Mouse (Mus musculus): Measurements from ENCODE around the gene Poc1b. TPM values are rescaled to one million over a fixed set of nuclear protein-coding genes. Genes with fewer than 3 reads are reported as not detected.
A peak's percentile ranks its signal among the peaks of the same experiment; 100 is the strongest.

The Poc1b gene
- 8.1 and 10.0 TPM in 2 replicates for polyA plus RNA-seq (2015; fragmentation: Nextera tagmentation; extraction: Ambion mirVana)

- H3K27ac ChIP-seq (replicated peaks), result peak within 1 kb of the TSS; percentile 84
- peaks cover 17% of the 10 kb centered on the region for H3K36me3 ChIP-seq
- peak within 1 kb of the TSS; percentile 91 for H3K4me3 ChIP-seq
- peak within 1 kb of the TSS; percentile 91 for H3K9ac ChIP-seq
- H3K9me3 ChIP-seq, result no peaks in the 10 kb centered on the region
- H3K4me2 ChIP-seq, result peak within 1 kb of the TSS; percentile 99
- no peaks in the 10 kb centered on the region for H3K27me3 ChIP-seq (replicated peaks)
- peaks cover 26% of the 10 kb centered on the region for H3K4me1 ChIP-seq
- ATAC-seq (ENCODE audit: extremely low read depth, insufficient number of reproducible peaks, low FRiP score, low TSS enrichment), result peak; percentile 72
- under 1% methylated on average over 105 of the region's 106 CpGs for WGBS
Observed at GRCm38 (mm10) chr10:99106703-99107631, at the start of gene Poc1b. Gene Poc1b, plus strand, starts transcription at chr10:99107036.

GRCm38 (mm10) chr10:99060588-99060987 lies 46.2 kb upstream of the Poc1b start:
- 73% methylated on average over 7 of the region's 7 CpGs for WGBS
- H3K4me2 ChIP-seq, result no peak overlapping the region
- no peak for ATAC-seq (ENCODE audit: extremely low read depth, insufficient number of reproducible peaks, low FRiP score, low TSS enrichment)

GRCm38 (mm10) chr10:99061418-99061817 lies 45.4 kb upstream of the Poc1b start:
- WGBS, result 81% methylated on average over 10 of the region's 10 CpGs
- Histone ChIP-seq H3K4me3 (no peak overlapping the region), H3K36me3 (no peaks in the 10 kb centered on the region), H3K4me1 (no peaks in the 10 kb centered on the region), H3K4me2 (no peak overlapping the region), H3K9me3 (no peaks in the 10 kb centered on the region), H3K27ac (replicated peaks) (no peak overlapping the region), H3K9ac (no peak overlapping the region), H3K27me3 (replicated peaks) (no peaks in the 10 kb centered on the region)
- no peak for ATAC-seq (ENCODE audit: extremely low read depth, insufficient number of reproducible peaks, low FRiP score, low TSS enrichment)

More at GRCm38 (mm10) chr10:99060588-99060987, 46.2 kb upstream of the Poc1b start:
- no peaks in the 10 kb centered on the region for H3K4me1 ChIP-seq
- H3K36me3 ChIP-seq, result no peaks in the 10 kb centered on the region
- no peaks in the 10 kb centered on the region for H3K9me3 ChIP-seq
- no peaks in the 10 kb centered on the region for H3K27me3 ChIP-seq (replicated peaks)
- H3K27ac ChIP-seq (replicated peaks), result no peak overlapping the region
- no peak overlapping the region for H3K9ac ChIP-seq
- H3K4me3 ChIP-seq, result no peak overlapping the region

- no peaks in the 10 kb centered on the region for H3K4me1 ChIP-seq
- no peak overlapping the region for H3K4me3 ChIP-seq
- ATAC-seq (ENCODE audit: extremely low read depth, insufficient number of reproducible peaks, low FRiP score, low TSS enrichment), result no peak
- H3K36me3 ChIP-seq, result no peaks in the 10 kb centered on the region
- no peaks in the 10 kb centered on the region for H3K27me3 ChIP-seq (replicated peaks)
- H3K27ac ChIP-seq (replicated peaks), result no peak overlapping the region
- no peaks in the 10 kb centered on the region for H3K9me3 ChIP-seq
- no peak overlapping the region for H3K9ac ChIP-seq
- no peak overlapping the region for H3K4me2 ChIP-seq
- 62% methylated on average over 5 of the region's 5 CpGs for WGBS
Observed at GRCm38 (mm10) chr10:99062546-99062945, 44.3 kb upstream of the Poc1b start.

- no peak for ATAC-seq (ENCODE audit: extremely low read depth, insufficient number of reproducible peaks, low FRiP score, low TSS enrichment)
- peak overlapping the region; percentile 33 for H3K4me2 ChIP-seq
- no peaks in the 10 kb centered on the region for H3K9me3 ChIP-seq
- no peak overlapping the region for H3K9ac ChIP-seq
- H3K27me3 ChIP-seq (replicated peaks), result no peaks in the 10 kb centered on the region
- H3K27ac ChIP-seq (replicated peaks), result no peak overlapping the region
- no peak overlapping the region for H3K4me3 ChIP-seq
- H3K4me1 ChIP-seq, result no peaks in the 10 kb centered on the region
- WGBS, result 64% methylated on average over 18 of the region's 18 CpGs
- H3K36me3 ChIP-seq, result no peaks in the 10 kb centered on the region
Observed at GRCm38 (mm10) chr10:99076113-99076895, 30.5 kb upstream of the Poc1b start.

DNA sequence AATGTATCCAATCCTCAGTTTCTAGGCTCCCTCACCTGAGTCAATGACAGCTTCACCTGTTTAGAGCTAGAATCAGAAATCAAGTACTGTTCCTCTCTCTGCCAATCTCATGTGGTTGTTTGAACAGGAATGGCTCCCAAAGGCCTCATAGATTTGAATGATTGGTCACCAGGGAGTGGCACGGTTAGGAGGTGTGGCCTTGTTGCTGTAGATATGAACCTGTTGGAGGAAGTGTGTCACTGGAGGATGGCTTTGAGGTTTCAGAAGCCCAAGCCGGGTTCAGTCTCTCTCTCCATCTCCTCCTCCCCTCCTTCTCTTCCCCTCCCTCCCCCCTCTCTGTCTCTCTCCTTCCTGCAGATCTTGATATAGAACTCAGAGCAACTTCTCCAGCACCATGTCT lies 28.2 kb upstream of the Poc1b start:
- peaks cover 5% of the 10 kb centered on the region; the same call in 1 of the 2 replicates for H3K4me1 ChIP-seq
- H3K4me2 ChIP-seq, result no peak overlapping the region
- H3K9ac ChIP-seq, result no peak overlapping the region
- H3K4me3 ChIP-seq, result no peak overlapping the region
- no peak overlapping the region for H3K27ac ChIP-seq (replicated peaks)
- no peaks in the 10 kb centered on the region for H3K9me3 ChIP-seq
- 74% methylated on average over 2 of the region's 2 CpGs for WGBS
- H3K36me3 ChIP-seq, result no peaks in the 10 kb centered on the region
- no peaks in the 10 kb centered on the region for H3K27me3 ChIP-seq (replicated peaks)
- no peak for ATAC-seq (ENCODE audit: extremely low read depth, insufficient number of reproducible peaks, low FRiP score, low TSS enrichment)

GRCm38 (mm10) chr10:99081569-99081990 lies 25.3 kb upstream of the Poc1b start:
- 66% methylated on average over 10 of the region's 10 CpGs for WGBS
- no peak for ATAC-seq (ENCODE audit: extremely low read depth, insufficient number of reproducible peaks, low FRiP score, low TSS enrichment)

DNA sequence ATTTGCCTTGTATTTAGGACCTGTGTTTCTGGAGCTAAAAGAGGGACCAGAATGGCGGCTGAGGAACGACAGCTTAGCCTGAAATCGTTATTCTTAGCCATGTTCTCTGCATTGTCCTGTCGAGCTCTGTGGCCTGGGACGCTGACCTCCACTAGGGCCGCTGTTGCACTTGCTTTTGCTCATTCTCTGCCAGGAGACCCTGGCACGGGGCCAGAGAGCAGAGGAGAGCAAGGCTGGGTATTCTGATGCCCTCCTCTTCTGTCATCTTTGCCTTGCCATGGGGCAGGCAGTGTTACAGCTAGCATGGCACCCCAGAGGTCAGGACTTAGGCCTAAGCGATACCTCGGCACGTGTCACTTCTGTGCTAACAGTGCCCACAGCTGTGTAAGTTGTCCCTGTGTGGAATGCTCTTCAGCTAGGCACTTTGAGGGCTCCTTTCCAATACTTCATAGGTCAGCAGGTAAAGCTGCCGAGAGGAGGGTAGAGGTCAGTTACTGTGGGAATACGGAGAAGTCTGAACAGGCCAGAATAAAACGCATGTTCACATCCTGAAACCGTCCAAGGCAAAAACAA lies 23.3 kb upstream of the Poc1b start:
- 68% methylated on average over 14 of the region's 14 CpGs for WGBS
- ATAC-seq (ENCODE audit: extremely low read depth, insufficient number of reproducible peaks, low FRiP score, low TSS enrichment), result no peak
- H3K4me2 ChIP-seq, result no peak overlapping the region

More at GRCm38 (mm10) chr10:99081569-99081990, 25.3 kb upstream of the Poc1b start:
- H3K27me3 ChIP-seq (replicated peaks), result 0 out of 2 replicates have a peak, but pooled peaks cover 3% of the 10 kb centered on the region
- no peak overlapping the region for H3K4me2 ChIP-seq
- no peaks in the 10 kb centered on the region for H3K36me3 ChIP-seq
- no peak overlapping the region for H3K9ac ChIP-seq
- no peaks in the 10 kb centered on the region for H3K9me3 ChIP-seq
- peaks cover 17% of the 10 kb centered on the region for H3K4me1 ChIP-seq
- no peak overlapping the region for H3K4me3 ChIP-seq
- H3K27ac ChIP-seq (replicated peaks), result no peak overlapping the region

DNA sequence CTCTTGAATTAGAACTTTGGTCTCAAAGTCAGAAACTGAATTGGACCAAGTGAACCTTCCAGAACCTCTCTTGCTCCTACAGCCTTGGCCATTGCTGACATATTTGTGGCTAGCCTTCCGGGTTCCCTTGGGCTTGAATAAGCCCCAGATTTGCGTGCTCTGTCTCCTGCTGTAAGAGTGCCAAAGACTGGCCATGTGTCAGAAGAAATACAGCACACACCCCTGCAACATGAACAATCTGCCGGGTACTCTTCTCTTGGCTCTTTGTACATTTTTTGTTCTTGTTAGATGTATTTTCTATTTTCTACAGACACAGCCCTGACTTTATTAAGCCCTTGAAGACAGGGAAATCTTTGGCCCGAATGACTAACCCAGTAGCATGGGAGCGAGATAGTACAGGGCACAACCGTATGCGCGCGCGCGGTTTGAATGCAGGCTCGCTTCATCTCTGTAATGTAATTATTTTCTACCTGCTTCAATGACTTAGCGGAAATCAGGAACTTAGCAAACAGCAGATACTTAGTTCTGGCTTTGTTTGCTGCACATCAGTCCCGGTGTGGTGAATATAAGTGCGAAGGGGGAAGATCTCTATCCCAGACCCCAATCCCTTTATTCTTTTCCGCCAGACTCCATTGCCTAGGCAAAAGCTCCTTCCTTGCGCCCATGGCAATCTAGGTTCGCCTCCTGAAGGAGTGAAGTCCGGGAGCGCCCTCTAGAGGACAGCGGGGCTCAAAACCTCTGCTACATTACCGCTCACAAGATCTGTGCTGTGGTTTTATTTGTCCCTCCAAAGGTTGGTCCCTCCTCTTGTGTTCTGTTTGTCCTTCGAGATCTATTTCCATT lies 22.2 kb upstream of the Poc1b start:
- Histone ChIP-seq H3K36me3 (no peaks in the 10 kb centered on the region), H3K27me3 (replicated peaks) (0 out of 2 replicates have a peak, but pooled peaks cover 4% of the 10 kb centered on the region), H3K4me1 (peaks cover 17% of the 10 kb centered on the region), H3K4me2 (peak overlapping the region; percentile 47), H3K27ac (replicated peaks) (0 out of 2 replicates have a peak overlapping the region, but pooled peaks have one; percentile 20), H3K9me3 (no peaks in the 10 kb centered on the region), H3K4me3 (no peak overlapping the region), H3K9ac (0 out of 2 replicates have a peak overlapping the region, but pooled peaks have one; percentile 30)
- ATAC-seq (ENCODE audit: extremely low read depth, insufficient number of reproducible peaks, low FRiP score, low TSS enrichment), result no peak
- 42% methylated on average over 23 of the region's 23 CpGs for WGBS

More for the DNA sequence above, 23.3 kb upstream of the Poc1b start:
- Histone ChIP-seq H3K27ac (replicated peaks) (no peak overlapping the region), H3K36me3 (no peaks in the 10 kb centered on the region), H3K4me1 (peaks cover 17% of the 10 kb centered on the region), H3K9ac (no peak overlapping the region), H3K27me3 (replicated peaks) (0 out of 2 replicates have a peak, but pooled peaks cover 4% of the 10 kb centered on the region), H3K4me3 (no peak overlapping the region), H3K9me3 (no peaks in the 10 kb centered on the region)

- peak overlapping the region; percentile 47 for H3K4me2 ChIP-seq
- ATAC-seq (ENCODE audit: extremely low read depth, insufficient number of reproducible peaks, low FRiP score, low TSS enrichment), result no peak
- WGBS, result 52% methylated on average over 6 of the region's 6 CpGs
Observed at GRCm38 (mm10) chr10:99085240-99085587, 21.6 kb upstream of the Poc1b start.

More at GRCm38 (mm10) chr10:99085240-99085587, 21.6 kb upstream of the Poc1b start:
- Histone ChIP-seq H3K27me3 (replicated peaks) (0 out of 2 replicates have a peak, but pooled peaks cover 4% of the 10 kb centered on the region), H3K27ac (replicated peaks) (no peak overlapping the region), H3K9me3 (no peaks in the 10 kb centered on the region), H3K4me1 (peaks cover 17% of the 10 kb centered on the region), H3K36me3 (no peaks in the 10 kb centered on the region), H3K4me3 (no peak overlapping the region), H3K9ac (0 out of 2 replicates have a peak overlapping the region, but pooled peaks have one; percentile 30)
